ENCODE assay signal across 9 mouse cellular contexts in genomic region chr4:134388397-134388796, GRCm38 (mm10). TPM values are rescaled to one million over a fixed set of nuclear protein-coding genes. Genes with fewer than 3 reads are reported as not detected.
A peak's percentile ranks its signal among the peaks of the same experiment; 100 is the strongest.
DNase-seq lines count a peak whose midpoint lies in the region; ATAC-seq lines count a peak whose summit lies in the region.
"Had no signal": no experiment of that assay in that cellular context is flagged by ENCODE, and none has a peak within 500 bp of the region (broad histone marks: within the 10 kb centered on the region; RNA-seq: fewer than 3 reads in every experiment).

No protein-coding gene starts in this region.

- no peaks in the 10 kb centered on the region; the same call in 1 of the 2 replicates for H3K4me1 ChIP-seq in forebrain, embryonic 11.5 days (replicated peaks; ENCODE audit: control insufficient read depth, insufficient read depth, low read length)
- H3K4me1 ChIP-seq in forebrain, embryonic 16.5 days (replicated peaks; ENCODE audit: control insufficient read depth, insufficient read depth, low read length): 0 out of 2 replicates have a peak, but pooled peaks cover 3% of the 10 kb centered on the region
- H3K4me1 ChIP-seq in midbrain, embryonic 14.5 days (ENCODE audit: control insufficient read depth, insufficient read depth, low read length): 0 out of 2 replicates have a peak, but pooled peaks cover 3% of the 10 kb centered on the region
- H3K4me1 ChIP-seq in midbrain, embryonic 15.5 days: peaks cover 8% of the 10 kb centered on the region; the same call in 1 of the 2 replicates

- no peak overlapping the region for H3K27ac ChIP-seq in forebrain, embryonic 11.5 days (ENCODE audit: low read depth, low read length)
- H3K27ac ChIP-seq in forebrain, embryonic 16.5 days (ENCODE audit: low read length): no peak overlapping the region
- H3K27ac ChIP-seq in midbrain, embryonic 14.5 days (replicated peaks; ENCODE audit: low read depth, low read length): no peak overlapping the region
- no peak overlapping the region for H3K27ac ChIP-seq in midbrain, embryonic 15.5 days

- DNase-seq in forebrain, embryonic 11.5 days (ENCODE audit: low spot score): peak; percentile 84
- peak; percentile 81 for DNase-seq in midbrain, embryonic 14.5 days
- peak; percentile 83 for DNase-seq in brain, adult 2 months (ENCODE audit: low read depth, low spot score)
- peak; percentile 37 to 53 for DNase-seq in gastrocnemius, postnatal 4 days (ENCODE audit: low spot score in 2 of 2)
- peak; percentile 71 for DNase-seq in lung, postnatal 25 days (ENCODE audit: low spot score)
- DNase-seq in thymus, postnatal 0 days (ENCODE audit: low spot score): peak; percentile 71

- ATAC-seq in forebrain, embryonic 11.5 days (replicated peaks; ENCODE audit: low FRiP score): no peak
- no peak for ATAC-seq in forebrain, embryonic 16.5 days
- ATAC-seq in midbrain, embryonic 14.5 days (ENCODE audit: low FRiP score, low TSS enrichment): no peak
- ATAC-seq in midbrain, embryonic 15.5 days (replicated peaks): no peak

- H3K4me3 ChIP-seq in forebrain, embryonic 11.5 days (ENCODE audit: low read depth, low read length): no peak overlapping the region
- H3K4me3 ChIP-seq in forebrain, embryonic 16.5 days (replicated peaks; ENCODE audit: low read length): no peak overlapping the region
- no peak overlapping the region for H3K4me3 ChIP-seq in midbrain, embryonic 14.5 days (replicated peaks; ENCODE audit: low read depth, low read length)
- no peak overlapping the region for H3K4me3 ChIP-seq in midbrain, embryonic 15.5 days

- no peak overlapping the region for H3K9ac ChIP-seq in forebrain, embryonic 11.5 days (ENCODE audit: low read length)
- H3K9ac ChIP-seq in forebrain, embryonic 16.5 days (replicated peaks; ENCODE audit: low read depth, low read length): no peak overlapping the region
- no peak overlapping the region for H3K9ac ChIP-seq in midbrain, embryonic 14.5 days (replicated peaks; ENCODE audit: low read length)
- no peak overlapping the region for H3K9ac ChIP-seq in midbrain, embryonic 15.5 days

- H3K36me3 ChIP-seq in forebrain, embryonic 11.5 days (ENCODE audit: control insufficient read depth, insufficient read depth, low read length): no peaks in the 10 kb centered on the region
- H3K36me3 ChIP-seq in forebrain, embryonic 16.5 days (ENCODE audit: control insufficient read depth, insufficient read depth): no peaks in the 10 kb centered on the region
- H3K36me3 ChIP-seq in midbrain, embryonic 14.5 days (ENCODE audit: control insufficient read depth, insufficient read depth, low read length): no peaks in the 10 kb centered on the region
- H3K36me3 ChIP-seq in midbrain, embryonic 15.5 days (replicated peaks): no peaks in the 10 kb centered on the region

- H3K9me3 ChIP-seq in forebrain, embryonic 11.5 days (ENCODE audit: control insufficient read depth, low read length): peaks cover 2% of the 10 kb centered on the region; the same call in 1 of the 2 replicates
- no peaks in the 10 kb centered on the region for H3K9me3 ChIP-seq in forebrain, embryonic 16.5 days (ENCODE audit: control insufficient read depth, low read length)
- H3K9me3 ChIP-seq in midbrain, embryonic 14.5 days (ENCODE audit: control insufficient read depth, low read length): no peaks in the 10 kb centered on the region
- H3K9me3 ChIP-seq in midbrain, embryonic 15.5 days: no peaks in the 10 kb centered on the region

- H3K4me2 ChIP-seq in forebrain, embryonic 11.5 days (ENCODE audit: low read depth, low read length, severe bottlenecking): no peak overlapping the region
- no peak overlapping the region for H3K4me2 ChIP-seq in forebrain, embryonic 16.5 days (ENCODE audit: low read length)
- H3K4me2 ChIP-seq in midbrain, embryonic 14.5 days (ENCODE audit: low read length): no peak overlapping the region
- no peak overlapping the region for H3K4me2 ChIP-seq in midbrain, embryonic 15.5 days

- WGBS in forebrain, embryonic 11.5 days: 26% methylated on average over 5 of the region's 5 CpGs
- 10% methylated on average over 5 of the region's 5 CpGs for WGBS in forebrain, embryonic 16.5 days
- 20% methylated on average over 5 of the region's 5 CpGs for WGBS in midbrain, embryonic 14.5 days
- 14% methylated on average over 5 of the region's 5 CpGs for whole genome bisulfite sequencing in midbrain, embryonic 15.5 days

- no peaks in the 10 kb centered on the region for H3K27me3 ChIP-seq in forebrain, embryonic 11.5 days (ENCODE audit: control insufficient read depth, insufficient read depth, low read length)
- no peaks in the 10 kb centered on the region for H3K27me3 ChIP-seq in forebrain, embryonic 16.5 days (replicated peaks; ENCODE audit: control insufficient read depth, insufficient read depth, low read length)
- no peaks in the 10 kb centered on the region for H3K27me3 ChIP-seq in midbrain, embryonic 14.5 days (ENCODE audit: control insufficient read depth, insufficient read depth, low read length)
- H3K27me3 ChIP-seq in midbrain, embryonic 15.5 days (replicated peaks): no peaks in the 10 kb centered on the region

RNA-seq across cellular contexts. Expression of gene Extl1, which starts 4.7 kb away (rescaled TPM):
- 0.15 and 0.71 TPM in 2 replicates for polyA plus RNA-seq in forebrain, embryonic 11.5 days (2014; fragmentation: Nextera tagmentation; extraction: Ambion mirVana)
- 0.45 and 0.56 TPM in 2 replicates for polyA plus RNA-seq in forebrain, embryonic 16.5 days (2015; fragmentation: Nextera tagmentation; extraction: Ambion mirVana)
- polyA plus RNA-seq in midbrain, embryonic 14.5 days (2014; fragmentation: Nextera tagmentation; extraction: Ambion mirVana): 0.28 and 0.53 TPM in 2 replicates
- polyA plus RNA-seq in midbrain, embryonic 15.5 days (2015; fragmentation: Nextera tagmentation; extraction: Ambion mirVana): 0.59 and 0.62 TPM in 2 replicates
- total RNA-seq in gastrocnemius, postnatal 4 days (2021): 10 to 100 TPM in 1 of 2 experiments, 1 to 10 TPM in 1; 7.5 to 10.2 TPM
- 2.9 and 3.3 TPM in 2 replicates for polyA plus RNA-seq in thymus, postnatal 0 days (2015; fragmentation: Nextera tagmentation; extraction: Ambion mirVana)

RNA-seq across cellular contexts. Expression of gene Pafah2, which starts 7.7 kb away (rescaled TPM):
- 7.2 and 8.8 TPM in 2 replicates for polyA plus RNA-seq in forebrain, embryonic 11.5 days (2014; fragmentation: Nextera tagmentation; extraction: Ambion mirVana)
- polyA plus RNA-seq in forebrain, embryonic 16.5 days (2015; fragmentation: Nextera tagmentation; extraction: Ambion mirVana): 8.1 and 9.3 TPM in 2 replicates
- 5.0 and 6.9 TPM in 2 replicates for polyA plus RNA-seq in midbrain, embryonic 14.5 days (2014; fragmentation: Nextera tagmentation; extraction: Ambion mirVana)
- 7.7 and 8.0 TPM in 2 replicates for polyA plus RNA-seq in midbrain, embryonic 15.5 days (2015; fragmentation: Nextera tagmentation; extraction: Ambion mirVana)
- total RNA-seq in gastrocnemius, postnatal 4 days (2021): 1 to 10 TPM; 4.4 to 4.9 TPM
- 4.6 and 5.3 TPM in 2 replicates for polyA plus RNA-seq in thymus, postnatal 0 days (2015; fragmentation: Nextera tagmentation; extraction: Ambion mirVana)

RNA-seq across cellular contexts. Expression of gene Slc30a2, which starts 45.4 kb away (rescaled TPM):
- polyA plus RNA-seq in forebrain, embryonic 11.5 days (2014; fragmentation: Nextera tagmentation; extraction: Ambion mirVana): not detected in 2 replicates
- polyA plus RNA-seq in forebrain, embryonic 16.5 days (2015; fragmentation: Nextera tagmentation; extraction: Ambion mirVana): 0.15 and 0.17 TPM in 2 replicates
- polyA plus RNA-seq in midbrain, embryonic 14.5 days (2014; fragmentation: Nextera tagmentation; extraction: Ambion mirVana): 0.11 TPM in 1 of 2 replicates, not detected in the other
- 0.22 and 0.23 TPM in 2 replicates for polyA plus RNA-seq in midbrain, embryonic 15.5 days (2015; fragmentation: Nextera tagmentation; extraction: Ambion mirVana)
- under 1 TPM; 0.44 to 0.54 TPM for total RNA-seq in gastrocnemius, postnatal 4 days (2021)
- 0.17 and 0.40 TPM in 2 replicates for polyA plus RNA-seq in thymus, postnatal 0 days (2015; fragmentation: Nextera tagmentation; extraction: Ambion mirVana)
- total RNA-seq: layer of hippocampus, postnatal 14 days had no signal
